Mouse (Mus musculus) NIH3T3 (cell line): ENCODE measurements at regions not wholly inside any gene's neighbourhood (a gene's known extent, or its start where the extent isn't known, plus 50 kb on each side); places are given as distances from the start of the nearest gene placed in this dataset.

Experiments
- DNase-seq: peaks from one replicate; pipeline ENCODE4 v3.0.0-alpha.2; 2012; ENCODE audit warnings: low read depth

DNA sequence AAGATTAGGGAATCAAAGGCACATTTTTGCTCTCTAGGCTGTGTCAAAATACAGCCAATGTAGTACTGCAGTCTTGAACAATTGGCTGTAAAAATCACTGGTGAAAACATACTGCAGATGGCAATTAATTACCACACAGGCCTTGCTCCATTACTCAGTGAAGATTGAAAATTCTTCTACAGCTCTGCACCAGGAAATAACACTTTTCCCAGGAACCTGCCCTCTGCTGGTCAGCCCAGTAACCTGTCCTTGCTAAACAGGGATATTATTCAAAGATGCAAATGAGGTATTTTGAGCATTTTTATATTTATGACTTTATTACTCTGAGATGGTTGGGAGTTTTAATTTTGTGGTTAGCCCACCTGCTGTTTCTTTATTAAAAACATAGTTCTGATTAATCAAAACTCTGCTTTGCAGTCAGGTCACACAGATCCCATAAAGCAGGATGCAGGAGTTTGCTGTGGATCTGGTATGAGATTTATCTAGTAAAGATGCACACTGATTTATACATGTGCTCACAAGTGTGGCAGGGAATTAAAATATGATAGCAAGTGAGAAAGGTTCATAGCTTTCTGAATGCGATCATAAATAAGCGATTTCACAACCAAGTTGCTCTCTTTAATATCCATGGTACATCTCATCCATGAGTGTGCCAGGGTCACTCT, 815.3 kb upstream of the Ghitm start:
- DNase-seq, result peak; percentile 1
